Mouse (Mus musculus): ENCODE data around the gene Col6a2.

DNA sequence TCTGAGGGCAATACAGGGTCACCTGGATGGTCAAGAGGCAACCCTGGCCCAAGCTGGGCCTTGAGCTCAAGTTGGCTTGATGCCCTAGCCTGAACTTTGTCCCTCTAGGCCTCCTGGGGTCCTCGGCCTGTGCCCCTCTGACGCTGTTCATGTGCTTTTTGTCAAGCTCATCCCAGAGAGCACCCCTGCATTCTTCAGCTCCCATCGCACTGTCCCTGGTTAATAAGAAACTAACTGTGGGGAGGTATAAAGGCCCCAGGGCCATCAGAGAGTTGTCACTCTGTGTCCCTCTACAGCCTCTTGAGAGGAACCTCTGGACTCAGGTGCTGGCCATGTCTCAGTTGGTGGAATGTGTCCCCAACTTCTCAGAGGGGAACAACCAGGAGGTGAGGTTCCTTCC is 48.1 kb downstream of the Col6a2 start, which contains the start of gene Ftcd:
- TF ChIP-seq CTCF (IDR thresholded peaks at IDR 0.05; ENCODE audit: borderline replicate concordance, insufficient read depth, low read length) (no peak), POLR2A (IDR thresholded peaks at IDR 0.05; ENCODE audit: low read depth, low read length) (no peak)

Data from embryonic fibroblast, embryonic 13.5 days (primary cell).